Mouse (Mus musculus): ENCODE measurements at regions not wholly inside any gene's neighbourhood (a gene's known extent, or its start where the extent isn't known, plus 50 kb on each side); places are given as distances from the start of the nearest gene placed in this dataset.

GRCm38 (mm10) chr13:84878178-84878849 is 310.9 kb upstream of the Ccnh start:
- 82% methylated on average over 1 of the region's 1 CpGs for WGBS
- ATAC-seq (ENCODE audit: low read depth), result no peak
- Histone ChIP-seq H3K9ac (no peak overlapping the region), H3K4me1 (replicated peaks) (no peaks in the 10 kb centered on the region), H3K9me3 (no peaks in the 10 kb centered on the region), H3K27ac (replicated peaks) (no peak overlapping the region), H3K36me3 (no peaks in the 10 kb centered on the region), H3K4me2 (no peak overlapping the region), H3K4me3 (no peak overlapping the region), H3K27me3 (no peaks in the 10 kb centered on the region)

GRCm38 (mm10) chr13:84905347-84905981 is 283.7 kb upstream of the Ccnh start:
- H3K4me1 ChIP-seq (replicated peaks), result no peaks in the 10 kb centered on the region
- peak overlapping the region; percentile 19 for H3K4me3 ChIP-seq
- ATAC-seq (ENCODE audit: low read depth), result peak; percentile 97
- H3K36me3 ChIP-seq, result no peaks in the 10 kb centered on the region
- WGBS, result 42% methylated on average over 6 of the region's 6 CpGs
- H3K4me2 ChIP-seq, result peak overlapping the region; percentile 40
- no peak overlapping the region for H3K9ac ChIP-seq
- peak overlapping the region; percentile 59 for H3K27ac ChIP-seq (replicated peaks)
- H3K27me3 ChIP-seq, result no peaks in the 10 kb centered on the region
- H3K9me3 ChIP-seq, result no peaks in the 10 kb centered on the region

GRCm38 (mm10) chr13:84905994-84906393 is 283.2 kb upstream of the Ccnh start:
- Histone ChIP-seq H3K9ac (no peak overlapping the region), H3K27me3 (no peaks in the 10 kb centered on the region), H3K9me3 (no peaks in the 10 kb centered on the region), H3K4me1 (replicated peaks) (no peaks in the 10 kb centered on the region), H3K4me3 (peak overlapping the region; percentile 19; the same call in 1 of the 2 replicates), H3K4me2 (peak overlapping the region; percentile 40), H3K27ac (replicated peaks) (peak overlapping the region; percentile 59), H3K36me3 (no peaks in the 10 kb centered on the region)
- 31% methylated on average over 3 of the region's 3 CpGs for whole genome bisulfite sequencing
- ATAC-seq (ENCODE audit: low read depth), result peak; percentile 90

- Histone ChIP-seq H3K9me3 (no peaks in the 10 kb centered on the region), H3K4me1 (replicated peaks) (no peaks in the 10 kb centered on the region), H3K27me3 (no peaks in the 10 kb centered on the region), H3K4me2 (no peak overlapping the region), H3K4me3 (no peak overlapping the region), H3K27ac (replicated peaks) (no peak overlapping the region), H3K36me3 (no peaks in the 10 kb centered on the region), H3K9ac (no peak overlapping the region)
- ATAC-seq (ENCODE audit: low read depth), result no peak
- 74% methylated on average over 1 of the region's 1 CpGs for WGBS
Measured at GRCm38 (mm10) chr13:84931271-84931670, 257.9 kb upstream of the Ccnh start.

- H3K9ac ChIP-seq, result no peak overlapping the region
- H3K4me2 ChIP-seq, result no peak overlapping the region
- no peak overlapping the region for H3K27ac ChIP-seq (replicated peaks)
- 85% methylated on average over 1 of the region's 1 CpGs for WGBS
- ATAC-seq (ENCODE audit: low read depth), result no peak
- no peak overlapping the region for H3K4me3 ChIP-seq
- H3K9me3 ChIP-seq, result no peaks in the 10 kb centered on the region
- H3K4me1 ChIP-seq (replicated peaks), result no peaks in the 10 kb centered on the region
- H3K27me3 ChIP-seq, result no peaks in the 10 kb centered on the region
- H3K36me3 ChIP-seq, result no peaks in the 10 kb centered on the region
Measured at GRCm38 (mm10) chr13:84935610-84936009, 253.6 kb upstream of the Ccnh start.

GRCm38 (mm10) chr13:84939695-84940094 is 249.5 kb upstream of the Ccnh start:
- Histone ChIP-seq H3K9ac (no peak overlapping the region), H3K4me2 (no peak overlapping the region), H3K27me3 (no peaks in the 10 kb centered on the region), H3K27ac (replicated peaks) (no peak overlapping the region), H3K4me3 (no peak overlapping the region), H3K36me3 (no peaks in the 10 kb centered on the region), H3K4me1 (replicated peaks) (no peaks in the 10 kb centered on the region), H3K9me3 (no peaks in the 10 kb centered on the region)
- no peak for ATAC-seq (ENCODE audit: low read depth)
- WGBS, result 89% methylated on average over 7 of the region's 7 CpGs

- Histone ChIP-seq H3K9ac (no peak overlapping the region), H3K27me3 (no peaks in the 10 kb centered on the region), H3K36me3 (no peaks in the 10 kb centered on the region), H3K9me3 (no peaks in the 10 kb centered on the region), H3K4me2 (no peak overlapping the region), H3K4me1 (replicated peaks) (no peaks in the 10 kb centered on the region), H3K4me3 (no peak overlapping the region), H3K27ac (replicated peaks) (no peak overlapping the region)
- ATAC-seq (ENCODE audit: low read depth), result no peak
- 98% methylated on average over 1 of the region's 1 CpGs for WGBS
Measured at GRCm38 (mm10) chr13:84940936-84941335, 248.3 kb upstream of the Ccnh start.

- WGBS, result 68% methylated on average over 1 of the region's 1 CpGs
- H3K27me3 ChIP-seq, result no peaks in the 10 kb centered on the region
- H3K9ac ChIP-seq, result no peak overlapping the region
Measured at GRCm38 (mm10) chr13:84950873-84951272, 238.3 kb upstream of the Ccnh start.

GRCm38 (mm10) chr13:84953161-84953560 is 236.0 kb upstream of the Ccnh start:
- no peak overlapping the region for H3K9ac ChIP-seq
- no peaks in the 10 kb centered on the region for H3K36me3 ChIP-seq
- ATAC-seq (ENCODE audit: low read depth), result no peak
- H3K4me1 ChIP-seq (replicated peaks), result no peaks in the 10 kb centered on the region
- H3K4me3 ChIP-seq, result no peak overlapping the region
- no peaks in the 10 kb centered on the region for H3K27me3 ChIP-seq
- no peaks in the 10 kb centered on the region for H3K9me3 ChIP-seq
- H3K27ac ChIP-seq (replicated peaks), result no peak overlapping the region
- H3K4me2 ChIP-seq, result no peak overlapping the region
- 81% methylated on average over 2 of the region's 2 CpGs for WGBS

More at GRCm38 (mm10) chr13:84950873-84951272, 238.3 kb upstream of the Ccnh start:
- Histone ChIP-seq H3K36me3 (no peaks in the 10 kb centered on the region), H3K4me1 (replicated peaks) (no peaks in the 10 kb centered on the region), H3K9me3 (no peaks in the 10 kb centered on the region), H3K4me3 (no peak overlapping the region), H3K27ac (replicated peaks) (no peak overlapping the region), H3K4me2 (no peak overlapping the region)
- ATAC-seq (ENCODE audit: low read depth), result no peak

GRCm38 (mm10) chr13:84953760-84954159 is 235.4 kb upstream of the Ccnh start:
- H3K27me3 ChIP-seq, result no peaks in the 10 kb centered on the region
- H3K9me3 ChIP-seq, result no peaks in the 10 kb centered on the region
- ATAC-seq (ENCODE audit: low read depth), result no peak
- no peaks in the 10 kb centered on the region for H3K4me1 ChIP-seq (replicated peaks)
- no peak overlapping the region for H3K4me3 ChIP-seq
- no peak overlapping the region for H3K4me2 ChIP-seq
- H3K9ac ChIP-seq, result no peak overlapping the region
- H3K36me3 ChIP-seq, result no peaks in the 10 kb centered on the region
- 61% methylated on average over 1 of the region's 1 CpGs for WGBS
- H3K27ac ChIP-seq (replicated peaks), result no peak overlapping the region

- no peak overlapping the region for H3K4me3 ChIP-seq
- WGBS, result 29% methylated on average over 7 of the region's 7 CpGs
- ATAC-seq (ENCODE audit: low read depth), result peak; percentile 61; the same call in 1 of the 2 replicates
- no peaks in the 10 kb centered on the region for H3K27me3 ChIP-seq
- no peaks in the 10 kb centered on the region for H3K4me1 ChIP-seq (replicated peaks)
- H3K27ac ChIP-seq (replicated peaks), result no peak overlapping the region
- no peak overlapping the region for H3K4me2 ChIP-seq
- no peaks in the 10 kb centered on the region for H3K9me3 ChIP-seq
- H3K9ac ChIP-seq, result no peak overlapping the region
- H3K36me3 ChIP-seq, result no peaks in the 10 kb centered on the region
Measured at GRCm38 (mm10) chr13:84968943-84969342, 220.3 kb upstream of the Ccnh start.
